Mouse (Mus musculus) liver, embryonic 14.5 days (tissue): ENCODE results near the gene 1700125H20Rik. TPM values are rescaled to one million over a fixed set of nuclear protein-coding genes. Genes with fewer than 3 reads are reported as not detected.
"Not testable (repeated sequence)": the region's sequence is repeated elsewhere in the genome, so short reads cannot be mapped to it uniquely, and the experiment has no call there.

ENCODE experiments used
- ATAC-seq: fragments of 200-750 bp; cut with Nextera tagmentation; 2 replicates; pipeline ENCODE4 v1.8.0; 2017; ENCODE audit warnings: moderate number of reproducible peaks, mild to moderate bottlenecking, moderate library complexity; ENCODE audit not compliant: insufficient read depth
- DNase-seq, 3 experiments: peaks; one replicate each; pipeline ENCODE4 v3.0.0-alpha.2; 2012 to 2013; ENCODE audit warnings: low read depth in 3 of 3, low spot score in 3 of 3
- H3K27ac ChIP-seq: fragments of 300-500 bp; sonication (generic); 2 replicates; pipeline ENCODE4 v1.5.1; 2014; ENCODE audit warnings: moderate library complexity, mild to moderate bottlenecking, control low read depth, inconsistent platforms
- H3K27me3 ChIP-seq: fragments of 300-500 bp; sonication (generic); 2 replicates; pipeline ENCODE4 v1.6.1; 2014; ENCODE audit warnings: mild to moderate bottlenecking, low read length, moderate library complexity; ENCODE audit not compliant: control insufficient read depth, insufficient read depth
- H3K36me3 ChIP-seq: fragments of 300-500 bp; sonication (generic); replicated peaks from 2 replicates; pipeline ENCODE4 v1.6.1; 2014; ENCODE audit warnings: low read depth; ENCODE audit not compliant: control insufficient read depth, insufficient read depth
- H3K4me1 ChIP-seq, 2 experiments: fragments of 200-500 bp in 1 of 2; fragments of 300-500 bp in 1 of 2; sonication (generic) in 1 of 2; replicated peaks; 2 replicates each; pipeline ENCODE4 v1.6.1; 2012 to 2014; ENCODE audit warnings: antibody characterized with exemption in 1 of 2, inconsistent platforms in 1 of 2, low read length in 1 of 2; ENCODE audit not compliant: control insufficient read depth in 2 of 2, insufficient read depth in 2 of 2
- H3K4me2 ChIP-seq: fragments of 300-500 bp; sonication (generic); 2 replicates; pipeline ENCODE4 v1.6.1; 2014; ENCODE audit warnings: low read depth, mild to moderate bottlenecking, control low read depth, moderate library complexity
- H3K4me3 ChIP-seq, 2 experiments: fragments of 200-500 bp in 1 of 2; fragments of 300-500 bp in 1 of 2; sonication (generic) in 1 of 2; 2 replicates each; pipeline ENCODE4 v1.5.1; 2012 to 2014; ENCODE audit warnings: low read depth in 2 of 2, low read length in 2 of 2, mild to moderate bottlenecking in 2 of 2, control low read depth in 1 of 2, inconsistent platforms in 1 of 2, moderate library complexity in 1 of 2; ENCODE audit not compliant: insufficient read depth in 1 of 2
- H3K9ac ChIP-seq: fragments of 300-500 bp; sonication (generic); replicated peaks from 2 replicates; pipeline ENCODE4 v1.6.1; 2014; ENCODE audit warnings: mild to moderate bottlenecking, control low read depth, moderate library complexity
- H3K9me3 ChIP-seq: fragments of 300-500 bp; sonication (generic); 2 replicates; pipeline ENCODE4 v1.6.1; 2016; ENCODE audit warnings: low read length, mixed read lengths; ENCODE audit not compliant: control insufficient read depth
- CTCF ChIP-seq: IDR thresholded peaks from 2 replicates; pipeline ENCODE4 v1.5.1; 2016; ENCODE audit warnings: antibody characterized with exemption, low read depth, control low read depth
- EP300 ChIP-seq: IDR thresholded peaks from 2 replicates; pipeline ENCODE4 v1.6.1; 2016; ENCODE audit warnings: antibody characterized with exemption, low read depth
- WGBS: fragments of 180-500 bp; shearing (Covaris S2); extraction: QIAGEN DNeasy Blood & Tissue Kit; methylation state at CpG from one replicate; pipeline ENCODE4 v1.1.7; 2014; ENCODE audit not compliant: insufficient replicate concordance; 5-methylcytosine and 5-hydroxymethylcytosine counted together
- polyA plus RNA-seq, 2 experiments: library from polyadenylated mRNA; depleted of rRNA in 1 of 2; stranded (reverse) in 1 of 2; unstranded in 1 of 2; fragments of >200 nt; fragmentation: Nextera tagmentation in 1 of 2; extraction: Ambion mirVana in 1 of 2; gene quantifications; 2 replicates each; pipeline versions ENCODE4 v1.2.1 to v1.2.3; 2012 to 2014

The 1700125H20Rik gene
- polyA plus RNA-seq, 2 experiments, result 0.25 TPM; not detected in 1

- Histone ChIP-seq H3K4me2 (no peak overlapping the region), H3K36me3 (no peaks in the 10 kb centered on the region), H3K27me3 (no peaks in the 10 kb centered on the region; the same call in 1 of the 2 replicates), H3K4me1 (no peaks in the 10 kb centered on the region; a peak in 1 of 4 replicates), H3K4me3 (no peak overlapping the region), H3K9ac (no peak overlapping the region), H3K27ac (no peak overlapping the region), H3K9me3 (no peaks in the 10 kb centered on the region)
- ATAC-seq, result no peak
- DNase-seq, result no peak
- TF ChIP-seq EP300 (no peak), CTCF (no peak)
- 77% methylated on average over 2 of the region's 2 CpGs for WGBS
These were observed 17.8 kb upstream of the 1700125H20Rik start for GRCm38 (mm10) chr11:85152256-85152930.

GRCm38 (mm10) chr11:85157301-85157700, 12.9 kb upstream of the 1700125H20Rik start:
- 53% methylated on average over 2 of the region's 2 CpGs for WGBS
- Histone ChIP-seq H3K4me1 (no peaks in the 10 kb centered on the region; a peak in 1 of 4 replicates), H3K27me3 (no peaks in the 10 kb centered on the region; the same call in 1 of the 2 replicates), H3K36me3 (no peaks in the 10 kb centered on the region), H3K4me2 (no peak overlapping the region), H3K9ac (no peak overlapping the region), H3K9me3 (no peaks in the 10 kb centered on the region), H3K4me3 (no peak overlapping the region), H3K27ac (no peak overlapping the region)
- no peak for TF ChIP-seq EP300
- TF ChIP-seq CTCF, result no peak
- no peak for DNase-seq
- no peak for ATAC-seq

- H3K4me2 ChIP-seq, H3K36me3 ChIP-seq, H3K9me3 ChIP-seq, H3K4me3 ChIP-seq, H3K27me3 ChIP-seq, ATAC-seq, H3K9ac ChIP-seq, H3K27ac ChIP-seq, DNase-seq, H3K4me1 ChIP-seq: not testable (repeated sequence)
- WGBS, result 70% methylated on average over 1 of the region's 1 CpGs
These were observed 7.2 kb upstream of the 1700125H20Rik start for GRCm38 (mm10) chr11:85163014-85163413.

DNA sequence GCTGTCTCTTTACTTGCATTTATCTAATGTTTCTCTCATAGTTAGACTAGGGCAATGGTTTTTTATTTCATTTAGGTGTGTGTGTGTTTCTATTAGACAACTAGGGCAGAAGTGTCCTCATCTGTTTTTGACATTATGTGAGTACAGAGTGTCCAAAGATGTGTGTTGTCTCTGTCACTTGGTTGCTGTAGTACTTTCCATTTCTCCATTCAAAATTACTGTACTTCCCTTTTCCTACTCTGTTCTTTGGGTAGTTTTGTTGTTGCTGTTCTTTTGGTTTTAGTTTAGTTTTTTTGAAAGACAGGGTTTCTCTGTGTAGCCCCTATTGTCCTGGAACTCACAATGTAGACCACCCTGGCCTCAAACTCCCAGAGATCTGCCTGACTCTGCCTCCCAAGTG, 5.8 kb upstream of the 1700125H20Rik start:
- ATAC-seq, result no peak
- Histone ChIP-seq H3K4me2 (no peak overlapping the region), H3K9me3 (no peaks in the 10 kb centered on the region), H3K4me1 (no peaks in the 10 kb centered on the region), H3K36me3 (no peaks in the 10 kb centered on the region), H3K9ac (no peak overlapping the region), H3K27ac (no peak overlapping the region), H3K4me3 (no peak overlapping the region), H3K27me3 (no peaks in the 10 kb centered on the region)
- no peak for DNase-seq
- TF ChIP-seq EP300 (no peak), CTCF (no peak)

DNA sequence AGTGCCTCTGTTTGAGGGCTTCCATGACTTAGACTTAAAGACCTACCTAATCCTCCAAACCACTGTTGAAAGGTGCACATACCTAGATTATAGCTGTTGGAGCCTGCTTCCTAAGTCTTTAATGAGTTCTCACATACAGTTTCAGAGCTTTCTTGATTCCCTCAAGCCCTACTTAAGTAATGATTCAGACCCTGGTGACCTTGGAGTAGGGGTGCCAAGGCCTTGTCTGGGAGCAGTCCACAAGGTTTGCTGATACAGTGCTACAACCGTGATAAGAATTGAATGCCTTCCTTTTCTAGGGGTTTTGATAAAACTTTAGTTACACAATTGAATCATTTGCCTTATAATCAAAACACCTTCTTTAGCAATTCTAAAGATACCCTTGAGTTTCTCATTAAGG, 2.7 kb upstream of the 1700125H20Rik start:
- 34% methylated on average over 1 of the region's 1 CpGs for WGBS
- no peak for DNase-seq
- no peak overlapping the region for H3K9ac ChIP-seq
- ATAC-seq, result no peak
- no peaks in the 10 kb centered on the region for H3K27me3 ChIP-seq
- no peak overlapping the region for H3K4me2 ChIP-seq
- TF ChIP-seq CTCF (no peak), EP300 (no peak)
- no peaks in the 10 kb centered on the region for H3K9me3 ChIP-seq
- H3K4me3 ChIP-seq, result no peak overlapping the region
- no peak overlapping the region for H3K27ac ChIP-seq
- H3K4me1 ChIP-seq, result peaks cover 0 to 8% of the 10 kb centered on the region in 2 experiments; a peak in 2 of 4 replicates
- H3K36me3 ChIP-seq, result no peaks in the 10 kb centered on the region
